Mouse (Mus musculus) ZHBTc4 (cell line): ENCODE data around the gene 4930426L09Rik.
"Not testable (repeated sequence)": the region's sequence is repeated elsewhere in the genome, so short reads cannot be mapped to it uniquely, and the experiment has no call there.

ENCODE experiments used
- DNase-seq: peaks from one replicate; pipeline ENCODE4 v3.0.0-alpha.2; 2011; ENCODE audit warnings: low read depth, low spot score

The 4930426L09Rik gene

DNA sequence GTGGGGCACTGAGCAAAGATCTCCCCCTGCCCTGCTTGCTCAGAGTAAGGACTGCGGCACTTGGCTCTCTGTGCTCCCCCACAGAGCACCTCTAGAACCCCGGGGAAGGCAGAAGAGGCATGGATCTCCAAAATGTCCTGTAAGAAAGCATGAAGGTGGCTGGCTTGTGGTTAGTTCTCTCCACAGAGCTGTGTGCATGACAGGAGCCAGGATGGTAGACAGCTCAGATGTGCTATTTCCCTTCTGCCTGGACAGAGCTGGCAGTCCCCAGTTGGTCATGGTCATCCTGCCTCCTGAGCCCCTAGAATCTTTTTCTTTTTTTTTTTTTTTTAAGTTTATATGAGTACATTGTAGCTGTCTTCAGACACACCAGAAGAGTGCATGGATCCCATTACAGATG, 27.7 kb upstream of the 4930426L09Rik start:
- no peak for DNase-seq

DNA sequence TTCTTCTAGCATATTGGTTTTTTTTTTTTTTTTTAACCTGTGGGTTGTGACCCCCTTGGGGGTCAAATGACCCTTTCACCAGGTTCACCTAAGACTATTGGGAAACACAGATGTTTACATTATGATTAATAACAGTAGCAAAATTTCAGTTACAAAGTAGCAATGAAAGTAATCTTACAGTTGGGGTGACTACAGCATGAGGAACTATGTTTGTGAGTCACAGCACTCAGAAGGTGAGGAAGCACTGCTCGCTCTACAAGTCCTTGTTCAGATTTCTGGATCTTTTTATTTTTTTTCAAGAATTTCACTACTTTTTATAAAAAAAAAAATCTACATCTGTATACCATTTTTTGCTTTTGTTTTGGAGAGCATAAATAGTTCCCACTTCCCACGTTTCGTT, 26.6 kb upstream of the 4930426L09Rik start:
- DNase-seq, result no peak

DNA sequence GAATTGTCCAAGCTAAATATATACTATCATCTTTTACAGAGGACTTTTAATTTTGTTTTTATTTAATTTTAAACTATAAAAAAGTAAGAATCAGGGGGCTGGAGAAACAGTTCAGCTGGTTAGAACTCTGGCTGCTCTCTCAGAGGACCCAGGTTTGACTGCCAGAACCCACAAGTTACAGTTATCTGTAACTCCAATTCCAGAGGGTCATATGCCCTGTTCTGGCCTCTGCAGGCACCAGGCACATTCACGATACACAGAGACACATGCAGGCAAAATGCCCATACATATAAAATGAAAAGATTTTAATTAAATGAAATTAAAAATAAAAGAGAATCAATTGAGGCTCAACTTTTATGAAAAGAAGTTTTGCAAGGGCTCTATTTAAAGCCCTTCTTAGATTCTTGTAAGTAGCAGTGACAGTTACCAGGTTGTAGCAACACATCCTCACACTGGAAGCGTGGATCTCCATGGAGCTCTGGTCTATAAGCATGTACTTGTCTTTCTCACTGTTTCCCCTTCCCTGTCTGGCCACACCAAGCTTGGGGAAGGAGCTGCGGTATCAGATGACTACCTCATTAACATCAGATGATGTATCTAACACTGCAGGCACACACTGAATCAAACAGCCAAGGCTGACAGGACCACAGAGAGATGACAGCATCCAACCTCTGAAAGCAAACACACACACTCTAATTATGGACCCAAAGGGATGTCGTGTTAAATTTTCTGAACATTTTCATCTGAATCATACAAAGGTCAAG, 23.1 kb upstream of the 4930426L09Rik start:
- no peak for DNase-seq

DNA sequence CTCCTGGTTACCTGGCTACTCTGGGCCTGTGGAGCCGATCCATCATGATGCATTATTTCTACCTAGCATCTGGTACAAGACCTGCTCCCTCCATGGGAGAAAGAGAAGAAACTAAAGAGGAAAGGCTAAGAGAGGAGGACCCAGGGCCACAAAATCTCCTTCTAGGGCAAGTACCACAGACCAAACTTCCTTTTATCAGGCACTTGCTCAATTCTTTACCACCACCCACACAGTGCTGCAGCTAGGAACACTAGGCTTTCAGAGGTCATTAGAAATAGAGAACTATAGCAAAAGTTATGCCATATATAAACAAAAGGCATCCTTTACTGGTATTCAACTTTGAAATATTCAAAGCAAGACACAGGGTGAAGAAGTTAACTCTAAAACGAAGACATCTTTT, 22.0 kb upstream of the 4930426L09Rik start:
- no peak for DNase-seq

DNA sequence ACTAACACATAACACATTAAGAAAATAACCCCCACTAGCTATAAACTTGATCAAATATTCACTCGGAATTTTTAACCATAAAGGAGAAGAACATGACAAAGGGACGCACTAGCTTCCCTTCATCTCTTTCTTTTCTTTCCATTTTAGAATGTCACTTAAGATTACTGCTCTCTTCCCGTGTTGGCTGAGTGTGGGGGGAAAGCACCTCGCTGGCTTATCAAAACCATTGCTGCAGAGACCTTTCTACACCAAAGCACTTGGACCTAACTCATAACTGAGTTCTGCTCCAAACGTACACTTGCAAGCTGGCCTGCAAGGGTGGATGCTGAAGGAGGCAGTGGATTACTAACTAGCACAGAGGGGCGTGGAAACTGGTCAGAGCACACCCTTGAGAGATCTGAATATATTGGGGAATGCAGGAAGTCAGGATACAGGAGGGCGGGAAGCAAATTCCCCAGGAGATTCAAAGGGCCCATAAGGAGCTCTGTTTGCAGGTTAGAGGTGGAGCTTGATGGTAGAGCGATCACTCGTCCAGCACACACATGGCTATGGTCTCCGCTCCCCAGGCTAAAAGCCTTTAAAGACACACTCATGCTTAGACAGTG, 20.8 kb upstream of the 4930426L09Rik start:
- peak; percentile 46 for DNase-seq

DNA sequence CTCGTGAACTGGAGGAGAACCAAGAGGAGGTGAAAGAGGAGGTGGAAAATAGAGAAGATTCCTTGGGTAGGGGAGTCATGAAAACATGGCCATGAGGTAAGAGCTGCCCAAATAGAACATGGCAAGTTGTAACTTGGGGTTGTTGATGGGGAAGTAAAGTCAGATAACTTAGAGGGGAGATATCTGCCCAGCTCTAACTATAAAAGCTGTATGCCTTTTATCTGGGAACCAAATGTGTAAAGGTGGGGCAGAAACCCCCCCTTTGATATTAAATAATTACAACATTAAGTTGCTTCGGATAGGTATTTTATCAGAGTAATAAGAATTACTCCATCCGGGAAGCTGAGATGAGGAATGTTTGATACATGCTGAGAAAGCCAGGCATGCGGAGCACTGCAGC, 19.1 kb upstream of the 4930426L09Rik start:
- DNase-seq, result no peak

DNA sequence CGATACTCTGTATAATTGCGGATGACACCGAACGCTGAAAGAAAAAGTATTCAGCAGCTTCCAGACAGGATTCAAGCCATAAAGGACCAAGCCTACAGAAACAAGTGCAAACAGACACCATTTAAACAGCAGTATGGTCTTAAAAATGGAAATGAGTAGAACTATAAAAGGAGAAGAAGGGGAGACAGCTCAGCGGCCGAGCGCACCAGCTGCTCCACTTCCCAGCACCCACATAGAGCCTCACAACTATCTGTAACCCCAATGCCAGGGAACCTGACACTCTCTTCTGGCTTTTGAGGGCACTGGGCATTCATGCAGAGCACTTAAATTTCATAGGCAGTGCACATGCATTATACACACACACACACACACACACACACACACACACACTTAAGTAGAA, 18.5 kb upstream of the 4930426L09Rik start:
- DNase-seq, result no peak

DNA sequence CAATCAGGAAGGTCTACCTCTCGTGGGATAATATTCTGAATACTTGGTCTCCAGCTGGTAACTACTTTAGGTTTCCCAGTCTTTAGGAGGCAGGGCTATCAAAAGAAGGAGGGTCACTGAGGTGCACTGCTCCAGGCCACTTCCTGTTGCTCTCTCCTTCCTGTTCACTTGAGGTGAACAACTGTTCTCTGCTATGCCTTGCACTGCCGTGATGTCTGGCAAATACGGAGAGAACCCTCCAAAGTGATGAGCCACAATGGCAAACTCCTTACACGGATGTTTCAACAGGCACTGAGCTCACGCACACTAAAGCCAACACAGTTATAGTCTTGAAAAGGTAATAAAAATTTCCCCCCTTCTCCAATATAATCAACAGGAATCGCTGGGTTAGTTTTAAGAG, 15.6 kb upstream of the 4930426L09Rik start:
- no peak for DNase-seq

DNA sequence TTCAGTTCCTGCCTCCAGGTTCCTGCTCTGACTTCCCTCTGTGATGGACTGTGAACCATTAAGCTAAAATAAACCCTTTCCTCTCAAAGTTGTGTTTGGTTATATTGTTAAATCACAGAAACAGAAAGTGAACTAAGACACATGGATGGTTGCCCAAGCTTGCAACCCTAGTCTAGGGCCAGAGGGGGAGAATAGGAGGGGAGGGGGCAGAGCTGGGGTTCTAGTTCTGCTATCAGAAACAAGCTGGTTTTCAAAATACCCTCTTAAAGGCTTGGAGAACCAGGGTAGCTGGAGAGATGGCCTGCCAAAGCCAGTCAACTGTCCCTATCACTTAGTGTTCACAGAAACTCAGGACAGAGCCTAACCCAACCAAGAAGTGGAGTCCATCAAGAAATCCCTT, 14.6 kb upstream of the 4930426L09Rik start:
- no peak for DNase-seq

DNA sequence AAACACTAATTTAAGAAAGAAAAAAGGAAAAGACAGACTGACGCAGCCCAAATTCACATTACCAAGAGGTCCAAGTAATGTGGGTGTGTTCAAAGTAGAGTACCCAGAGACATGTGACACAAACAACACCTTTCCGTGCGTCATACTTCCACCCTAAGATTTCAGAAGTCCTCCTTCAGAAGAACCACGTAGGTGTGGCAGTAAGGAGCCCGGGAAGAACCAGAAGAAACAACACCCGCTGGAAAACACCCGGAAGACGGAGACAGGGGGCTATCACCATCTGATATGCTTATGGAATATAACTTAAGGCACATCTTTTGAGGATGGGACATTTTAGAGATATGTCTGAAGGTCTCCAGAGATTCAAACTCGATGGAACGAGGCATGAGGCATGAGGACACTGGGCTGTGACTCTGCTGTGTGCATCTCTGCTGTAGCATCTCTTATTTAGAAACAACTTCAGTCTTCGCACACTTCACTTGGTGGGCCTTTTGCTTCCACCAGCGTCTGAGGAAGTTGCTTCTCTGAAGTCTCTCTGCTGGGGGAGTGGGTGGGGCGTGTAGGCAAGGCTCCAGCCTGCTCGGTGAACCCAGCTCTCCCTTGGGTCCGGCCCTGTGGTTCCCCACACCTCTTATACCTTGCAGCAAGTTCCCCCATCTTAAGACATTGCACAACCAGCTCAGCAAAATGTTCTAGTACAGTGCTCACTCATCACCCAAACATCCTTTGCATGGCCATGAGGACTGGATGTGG, 13.9 kb upstream of the 4930426L09Rik start:
- no peak for DNase-seq

DNA sequence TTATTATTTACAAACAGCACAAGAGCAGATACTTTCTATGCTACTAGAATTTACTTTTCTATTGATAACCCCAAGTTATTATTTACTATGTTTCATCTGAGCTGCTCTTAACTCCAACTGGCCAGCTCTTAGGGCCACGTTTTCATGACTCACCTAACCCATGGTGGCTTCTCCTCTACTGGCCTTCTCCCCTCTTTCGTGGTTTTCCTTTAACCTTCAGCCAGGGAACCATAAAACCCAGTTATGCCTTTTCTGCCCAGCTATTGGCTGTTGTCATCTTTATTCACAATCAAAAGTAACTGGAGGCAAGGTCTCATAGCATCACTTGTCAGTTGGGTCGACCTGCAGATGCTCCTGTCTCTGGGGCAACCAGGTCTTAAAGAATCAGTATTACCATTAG, 12.6 kb upstream of the 4930426L09Rik start:
- no peak for DNase-seq

DNA sequence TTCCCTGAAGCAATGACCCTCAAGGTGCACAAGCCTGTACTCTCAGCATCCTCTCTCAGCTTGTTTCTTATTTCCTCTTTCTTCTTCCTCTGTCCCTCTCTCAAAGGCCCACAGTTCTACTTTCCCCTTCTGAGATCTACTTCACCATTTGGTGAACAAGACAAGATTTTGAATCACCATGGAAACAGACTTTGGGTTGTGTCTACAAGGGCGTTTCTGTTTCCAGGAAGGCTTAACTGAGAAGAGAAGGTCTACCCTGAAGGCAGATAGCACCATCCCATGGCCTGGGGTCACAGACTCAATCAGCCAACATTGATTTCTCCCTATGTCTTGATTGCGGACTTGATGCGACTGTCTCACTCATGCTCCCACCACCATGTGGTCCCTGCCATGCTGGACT, 9.3 kb upstream of the 4930426L09Rik start:
- no peak for DNase-seq

DNA sequence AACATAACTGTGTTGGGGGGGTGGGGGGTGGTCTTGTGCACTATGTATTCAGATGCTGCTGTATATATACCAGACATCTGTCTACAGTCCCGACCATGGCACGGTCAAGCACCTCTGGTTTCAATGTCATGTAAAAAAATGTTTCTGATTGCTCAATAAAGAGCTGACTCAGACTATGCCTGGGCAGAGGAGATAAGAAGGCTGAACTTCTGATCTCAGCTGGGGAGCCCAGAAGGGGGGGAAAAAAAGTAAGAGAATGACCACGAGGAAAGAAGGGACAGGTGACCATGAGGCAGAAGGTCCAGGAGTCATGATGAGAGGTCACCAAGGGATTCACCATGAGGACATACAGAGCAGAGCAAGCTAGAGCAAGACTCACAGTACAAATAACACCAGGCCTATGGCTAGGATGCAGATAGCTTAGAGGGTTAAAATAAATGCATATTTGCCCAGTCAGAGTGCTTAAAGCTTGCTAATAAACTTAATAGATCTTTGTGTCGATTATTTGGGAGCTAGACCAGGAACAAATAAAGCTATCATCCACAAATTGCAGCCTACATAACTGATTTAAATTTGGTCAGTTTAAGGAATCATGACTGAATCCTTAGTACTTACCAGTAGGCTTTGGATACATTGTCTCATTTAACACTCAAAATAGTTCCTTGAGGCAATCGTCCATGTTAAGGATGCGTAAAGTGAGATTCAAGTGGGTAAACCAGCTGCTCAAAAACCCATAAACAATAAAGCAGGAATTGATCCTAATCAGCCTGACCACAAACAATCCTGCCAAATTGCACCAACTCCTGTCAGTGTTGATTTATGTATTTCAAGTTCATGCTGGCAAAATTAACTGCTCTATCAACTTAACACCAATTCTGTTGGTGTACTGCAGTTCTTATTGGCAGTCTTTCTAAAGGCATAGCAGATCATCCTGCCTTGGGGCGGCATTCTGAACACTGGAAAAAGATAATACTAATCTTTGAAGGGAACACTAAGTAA, 5.3 kb upstream of the 4930426L09Rik start:
- DNase-seq, result no peak

DNA sequence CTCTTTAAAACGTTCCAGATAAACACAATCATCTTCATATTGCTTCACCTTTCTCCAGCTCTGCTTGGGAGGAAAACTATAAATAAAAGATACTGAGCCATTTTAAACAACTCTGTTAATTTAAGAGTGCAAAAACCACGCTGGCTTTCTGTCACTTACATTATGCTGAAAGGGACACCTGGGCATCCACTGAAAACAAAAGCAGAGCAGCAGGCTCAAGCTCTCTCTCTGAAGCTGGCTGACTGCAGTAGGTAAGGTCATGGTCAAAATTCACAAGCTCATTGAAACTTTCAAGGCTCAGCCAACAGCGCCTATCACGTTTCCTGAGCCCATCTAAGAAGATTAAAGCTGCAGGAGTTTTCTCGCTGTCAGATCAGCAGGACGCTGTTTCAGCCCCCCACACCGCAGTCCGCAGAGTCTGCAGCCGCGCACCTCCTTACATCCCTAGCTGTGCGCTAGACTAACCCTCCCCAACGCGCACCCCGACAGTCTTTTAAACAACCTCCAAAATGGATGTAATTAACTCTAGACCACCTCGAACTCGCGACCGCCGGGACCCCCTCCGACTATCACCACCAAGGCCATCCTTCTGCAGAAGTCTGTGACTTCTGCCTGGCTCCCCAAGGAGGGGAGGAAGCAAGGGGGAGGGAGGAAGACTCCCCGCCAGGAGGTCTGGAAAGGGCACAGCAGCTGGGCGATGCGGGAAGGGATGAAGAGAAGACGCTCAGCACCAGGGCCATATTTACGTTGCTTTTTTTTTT, 1.5 kb upstream of the 4930426L09Rik start:
- peak; percentile 36 for DNase-seq

DNA sequence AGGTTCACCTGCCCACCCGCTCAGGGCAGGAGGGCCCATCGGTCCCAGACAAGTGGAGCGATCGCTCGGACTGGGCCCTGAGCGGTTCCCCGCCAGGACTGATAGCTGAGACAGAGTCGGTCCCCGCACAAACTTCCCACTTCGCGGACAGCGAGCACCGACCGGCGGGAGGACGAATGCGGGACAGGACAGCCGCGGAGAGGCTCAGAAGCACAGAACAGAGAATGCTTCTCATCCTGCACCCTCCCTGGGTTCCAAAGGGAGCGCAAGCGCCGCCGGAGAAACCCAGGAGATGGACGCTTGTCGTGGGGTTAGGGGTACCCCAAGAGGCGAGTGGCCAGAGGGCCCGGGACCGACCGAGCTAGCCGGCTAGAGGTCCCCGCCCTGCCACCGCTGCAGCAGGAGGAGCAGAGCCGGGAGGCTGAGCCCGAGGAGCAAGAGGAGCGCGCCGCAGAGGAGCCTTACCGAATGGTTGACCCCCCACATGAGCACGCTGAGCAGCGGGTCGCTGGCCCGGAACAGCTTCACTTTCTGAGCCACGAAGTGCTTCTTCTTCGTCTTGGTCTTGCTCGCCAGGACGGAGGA, 664 bp upstream of the 4930426L09Rik start:
- peak; percentile 67 for DNase-seq

DNA sequence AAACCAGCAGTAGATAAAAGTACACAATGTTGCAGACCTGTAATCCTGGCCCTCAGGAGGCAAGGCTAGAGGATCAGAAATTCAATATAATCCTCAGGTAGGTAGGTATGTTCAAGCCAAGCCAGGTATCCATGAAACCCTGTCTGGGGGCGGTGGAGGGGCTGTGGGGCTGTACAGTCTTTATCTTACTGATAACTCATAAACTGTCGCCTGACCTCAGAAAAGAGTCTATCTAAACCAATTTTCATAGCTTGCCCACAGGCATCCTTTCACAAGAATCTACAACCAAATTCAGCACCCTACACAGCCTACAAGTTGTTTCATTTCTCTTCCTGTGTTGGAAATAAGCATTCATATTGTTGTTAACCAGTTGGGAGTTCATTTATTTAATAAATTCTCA, 1.3 kb downstream of the 4930426L09Rik start:
- DNase-seq, result no peak

DNA sequence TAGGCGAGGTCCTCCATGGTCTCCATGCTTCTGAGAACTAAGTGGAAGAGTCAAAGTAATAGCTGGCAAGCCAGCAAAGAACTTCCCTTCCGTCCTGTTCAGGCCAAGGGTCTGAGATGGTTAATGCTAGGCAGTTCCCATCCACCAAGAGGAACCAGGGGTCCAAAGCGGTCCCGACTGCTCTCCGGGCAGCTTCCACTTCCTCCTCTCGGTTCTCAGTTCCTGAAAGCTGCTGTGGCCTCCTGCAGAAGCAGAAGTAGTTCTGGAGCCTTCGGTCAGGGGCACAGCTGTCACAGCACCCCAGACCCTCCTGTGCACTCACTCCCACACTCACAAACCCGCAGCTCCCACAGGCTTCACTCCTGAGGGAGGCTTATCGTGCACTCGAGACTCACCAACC, 6.7 kb downstream of the 4930426L09Rik start:
- DNase-seq, result no peak

DNA sequence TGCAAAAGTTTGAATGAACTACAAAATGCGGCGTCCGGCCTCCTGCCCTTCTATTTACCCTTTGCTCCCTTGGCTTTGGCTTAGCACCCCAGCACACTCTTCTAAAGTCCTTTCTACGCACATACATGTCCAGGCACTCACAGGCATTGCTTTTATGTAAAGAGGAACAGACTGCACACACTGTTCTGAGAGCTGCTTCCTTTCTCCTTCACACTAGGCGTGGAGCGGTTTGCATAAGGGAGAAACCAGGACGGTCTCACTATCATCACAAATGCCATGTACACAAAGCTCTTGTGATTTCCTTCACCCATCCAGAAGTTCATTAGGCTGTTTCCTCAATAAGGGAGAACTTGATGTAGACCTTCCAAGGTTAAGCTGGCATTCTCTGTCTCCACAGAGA, 8.0 kb downstream of the 4930426L09Rik start:
- no peak for DNase-seq

DNA sequence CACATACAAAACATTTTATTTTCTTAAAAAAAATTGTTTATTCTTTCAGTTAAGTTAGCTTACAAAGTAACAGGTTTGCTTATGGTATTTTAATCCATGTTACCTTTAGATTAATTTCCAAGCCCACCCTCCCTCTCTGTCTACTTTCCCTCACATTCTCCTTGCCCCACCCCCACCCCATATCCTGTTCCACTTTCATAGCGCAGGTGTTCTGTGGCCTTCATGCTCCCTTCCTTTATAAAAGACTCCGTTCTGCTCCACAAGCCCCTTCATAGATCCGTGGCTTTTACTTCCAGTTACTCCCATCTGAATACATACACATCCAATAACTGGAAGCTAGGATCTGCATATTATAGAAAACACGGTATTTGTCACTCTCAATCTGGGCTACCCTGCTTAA, 9.4 kb downstream of the 4930426L09Rik start:
- no peak for DNase-seq

DNA sequence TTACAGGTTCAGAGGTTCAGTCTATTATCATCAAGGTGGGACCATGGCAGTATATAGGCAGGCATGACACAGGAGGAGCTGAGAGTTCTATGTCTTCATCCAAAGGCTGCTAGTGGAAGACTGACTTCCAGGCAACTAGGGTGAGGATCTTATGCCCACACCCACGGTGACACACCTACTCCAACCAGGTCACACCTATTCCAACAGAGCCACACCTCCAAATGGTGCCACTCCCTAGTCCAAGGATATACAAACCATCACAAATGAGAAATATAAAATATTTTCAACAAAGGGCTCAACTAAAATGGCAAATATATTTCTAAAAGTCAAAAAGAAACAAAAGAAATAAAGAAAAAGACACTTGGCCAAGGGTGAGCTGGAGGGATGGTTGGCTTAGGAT, 12.4 kb downstream of the 4930426L09Rik start:
- not testable (repeated sequence) for DNase-seq
